Mouse (Mus musculus): ENCODE data around the gene Ier2. TPM values are rescaled to one million over a fixed set of nuclear protein-coding genes. Genes with fewer than 3 reads are reported as not detected.

Gene Ier2
- 43.5 and 61.9 TPM in 2 replicates for total RNA-seq (2015)
- 34.4 and 49.8 TPM in 2 replicates for total RNA-seq (2017)

DNA sequence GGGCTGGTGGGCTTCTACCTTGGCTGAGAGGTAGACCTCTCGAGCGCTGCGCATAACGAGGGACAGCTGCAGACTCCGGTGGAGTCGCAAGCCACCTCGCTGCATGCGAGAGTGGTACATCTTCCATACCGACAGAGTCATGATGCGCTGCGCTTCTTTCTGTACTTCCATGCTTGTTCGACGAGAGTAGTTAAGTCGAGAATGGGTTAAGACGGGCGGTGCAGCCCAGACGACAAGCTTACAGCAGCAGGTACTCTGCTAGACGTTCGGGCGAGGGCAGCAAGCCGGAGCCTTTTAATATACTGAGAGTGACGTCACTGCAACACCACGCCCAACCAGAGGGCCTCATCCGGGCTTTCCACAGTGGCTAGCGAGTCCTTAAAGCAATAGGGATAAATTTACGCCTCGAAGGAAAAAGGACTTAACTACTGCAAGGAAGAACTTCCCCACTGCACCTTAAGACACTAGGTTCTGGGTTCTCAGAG lies at the start of gene Ier2:
TSS of gene Ier2 (minus strand) at position 272 of the 485 bp plus-strand sequence.
- peak; percentile 42 for ATAC-seq (replicated peaks; ENCODE audit: poor library complexity)

DNA sequence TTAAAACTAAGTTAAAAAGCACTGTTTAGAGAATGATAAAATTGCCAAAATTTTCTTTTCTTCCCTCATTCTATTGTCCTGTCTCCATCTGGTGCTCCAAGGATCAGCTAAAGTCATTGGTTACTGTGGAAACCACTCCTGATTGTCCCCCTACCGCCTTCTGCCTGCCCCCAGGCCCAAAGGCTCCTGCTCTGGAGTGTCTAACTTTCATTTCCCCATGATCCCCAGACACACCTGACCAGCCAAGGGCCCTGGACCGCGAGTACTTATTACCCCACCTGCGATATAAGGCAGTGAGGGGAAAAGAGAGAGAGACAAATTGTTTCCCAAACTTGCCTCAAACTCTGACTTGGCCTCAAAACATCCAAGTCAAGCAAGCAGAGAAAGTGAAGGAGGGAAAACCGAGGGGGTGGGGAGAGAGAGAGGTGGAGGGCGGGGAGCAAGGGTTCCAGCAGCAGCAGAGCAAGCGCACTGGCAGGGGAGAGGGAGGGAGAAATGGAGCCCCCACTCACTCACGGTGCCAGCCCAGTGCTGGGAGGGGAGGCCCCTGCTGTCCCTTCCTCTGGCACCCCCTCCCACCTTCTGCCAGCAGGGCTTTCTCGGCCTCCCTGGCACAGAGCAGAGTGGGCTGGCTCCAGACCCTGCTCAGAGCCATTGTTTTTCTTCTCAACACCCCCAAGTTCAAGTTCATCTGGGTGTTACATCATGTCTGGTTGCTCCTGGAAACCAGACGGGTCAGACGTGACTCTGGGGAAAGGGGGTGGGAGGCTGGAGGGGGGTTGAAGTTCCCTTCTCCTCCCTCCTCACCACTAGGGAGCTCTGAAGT lies 49.5 kb upstream of the Ier2 start:
- 0 out of 2 replicates have a peak, but pooled peaks have one; percentile 12 for ATAC-seq (replicated peaks; ENCODE audit: poor library complexity)

DNA sequence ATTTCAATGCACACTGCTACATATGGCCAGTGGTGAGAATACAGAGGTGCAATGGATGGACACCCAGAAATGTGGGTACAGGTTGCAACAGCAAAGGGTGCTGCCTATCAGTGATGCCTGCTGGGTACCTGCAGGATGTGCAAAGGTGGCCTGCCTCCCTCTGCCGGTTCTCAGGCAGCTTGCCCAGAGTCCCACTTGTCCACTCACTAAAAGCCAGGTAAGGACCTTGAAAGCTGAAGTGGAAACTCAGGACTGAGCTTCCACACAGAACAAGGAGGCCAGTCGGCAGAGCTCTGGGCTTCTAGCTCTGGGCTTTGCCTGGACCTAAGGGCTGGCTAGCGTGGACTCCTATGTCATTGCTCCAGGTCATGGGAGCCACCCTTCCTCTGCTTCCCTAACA lies 48.7 kb upstream of the Ier2 start:
- ATAC-seq (replicated peaks; ENCODE audit: poor library complexity) = no peak

DNA sequence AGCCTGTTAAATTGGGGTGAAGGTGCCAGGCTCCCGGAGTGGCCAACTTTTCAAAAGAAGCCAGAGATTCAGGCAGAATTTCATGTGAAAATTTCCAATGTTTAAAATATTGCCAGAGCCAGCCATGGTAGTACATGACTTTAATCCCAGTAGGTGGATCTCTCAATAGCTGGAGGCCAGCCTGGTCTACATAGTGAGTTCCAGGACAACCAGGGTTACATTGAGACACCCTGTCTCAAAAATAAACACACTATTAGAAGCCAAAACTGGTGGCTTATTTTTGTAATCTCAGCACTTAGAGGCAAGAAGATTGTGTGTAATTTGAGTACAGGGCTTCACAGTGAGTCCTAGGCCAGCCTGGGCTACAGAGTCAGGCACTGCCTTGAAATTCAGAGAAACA lies 47.3 kb upstream of the Ier2 start:
- ATAC-seq (replicated peaks; ENCODE audit: poor library complexity) = no peak

DNA sequence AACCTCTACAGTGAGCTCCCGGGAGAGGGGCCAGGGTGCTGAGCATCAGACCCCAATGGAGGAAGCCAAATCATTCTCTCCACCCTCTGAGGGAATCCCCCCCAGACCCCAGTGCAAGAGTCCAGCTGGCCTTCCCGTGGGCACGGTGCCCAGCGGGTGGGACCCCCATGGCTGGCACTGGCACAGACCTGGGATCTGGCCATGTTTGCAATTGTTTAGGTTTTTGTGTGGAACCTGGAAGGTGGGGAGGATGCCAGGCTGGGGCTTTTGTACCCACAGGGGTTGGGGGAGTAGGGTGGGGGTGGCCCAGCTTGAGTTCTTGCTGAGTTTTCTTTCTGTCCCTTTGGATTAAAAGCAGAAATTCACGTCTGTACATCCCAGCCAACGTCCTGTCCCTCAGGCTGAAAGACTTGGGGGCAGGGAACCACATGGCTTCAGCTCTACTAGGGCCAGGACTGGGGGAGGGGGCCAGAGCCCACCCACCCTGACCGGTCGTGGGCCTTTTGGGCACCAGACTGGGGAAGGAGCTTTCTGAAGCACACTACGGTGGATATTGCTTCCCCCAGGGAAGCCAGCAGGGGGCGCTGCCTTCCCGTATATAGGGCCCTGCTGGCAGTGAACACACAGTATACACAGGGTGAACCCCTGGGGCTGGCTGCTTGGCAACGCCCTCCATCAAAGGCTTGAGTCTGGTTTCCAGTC lies 46.3 kb upstream of the Ier2 start:
- peak; percentile 59 for ATAC-seq (replicated peaks; ENCODE audit: poor library complexity)

DNA sequence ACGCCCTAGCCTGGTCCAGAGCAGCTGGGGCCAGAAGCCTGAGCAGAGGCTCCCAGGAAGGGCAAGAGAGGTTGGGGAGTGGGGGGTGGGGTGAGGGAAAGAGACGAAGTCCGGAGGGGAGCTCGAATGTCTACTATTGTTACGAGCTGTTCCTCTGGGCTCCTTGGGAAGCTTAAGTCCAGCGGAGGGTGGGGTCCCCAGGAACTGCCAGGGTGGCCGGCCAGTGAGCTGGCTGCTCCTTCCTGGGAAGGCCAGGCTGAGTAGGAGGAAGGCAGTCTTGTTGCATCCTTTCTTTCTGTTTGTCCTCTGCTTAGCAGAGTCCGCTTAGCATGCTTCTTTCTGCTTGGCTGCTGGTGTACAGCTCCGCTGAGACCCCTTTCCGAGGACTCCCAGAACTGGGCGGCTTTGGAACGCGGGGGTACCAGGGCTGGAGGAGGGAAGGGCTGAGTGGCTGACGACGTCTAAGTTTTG lies 45.5 kb upstream of the Ier2 start:
- ATAC-seq (replicated peaks; ENCODE audit: poor library complexity) = no peak

DNA sequence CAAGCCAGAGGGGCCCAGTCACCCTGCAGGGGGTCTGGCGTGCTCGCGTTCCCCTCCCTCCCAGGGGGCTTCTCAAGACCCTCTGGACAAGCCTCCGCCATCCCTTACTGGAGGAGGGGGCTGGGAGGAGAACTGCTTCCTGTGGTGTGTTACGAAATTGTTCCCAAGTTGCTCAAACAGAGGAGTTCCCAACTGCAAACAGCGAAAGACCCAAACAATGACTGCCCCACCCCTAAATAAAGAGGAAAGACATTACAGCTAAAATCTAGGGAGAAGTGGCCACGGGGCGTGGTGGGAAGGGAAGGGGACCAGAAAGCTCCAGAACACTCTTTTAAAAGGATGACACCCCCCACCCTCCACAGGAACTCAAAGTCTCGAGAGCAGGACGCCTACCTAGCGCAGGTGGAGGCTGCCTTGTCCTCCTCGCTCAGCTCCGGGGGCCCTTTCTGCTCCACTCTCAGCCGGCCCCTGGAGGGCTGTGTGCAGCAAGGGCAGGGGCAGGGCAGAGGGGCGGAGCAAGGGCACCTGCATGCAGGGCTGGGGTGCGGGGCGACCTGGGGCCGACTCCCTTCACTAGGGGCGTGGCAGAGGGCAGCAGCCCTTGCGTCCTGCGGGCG lies 44.7 kb upstream of the Ier2 start:
- ATAC-seq (replicated peaks; ENCODE audit: poor library complexity) = peak; percentile 21

DNA sequence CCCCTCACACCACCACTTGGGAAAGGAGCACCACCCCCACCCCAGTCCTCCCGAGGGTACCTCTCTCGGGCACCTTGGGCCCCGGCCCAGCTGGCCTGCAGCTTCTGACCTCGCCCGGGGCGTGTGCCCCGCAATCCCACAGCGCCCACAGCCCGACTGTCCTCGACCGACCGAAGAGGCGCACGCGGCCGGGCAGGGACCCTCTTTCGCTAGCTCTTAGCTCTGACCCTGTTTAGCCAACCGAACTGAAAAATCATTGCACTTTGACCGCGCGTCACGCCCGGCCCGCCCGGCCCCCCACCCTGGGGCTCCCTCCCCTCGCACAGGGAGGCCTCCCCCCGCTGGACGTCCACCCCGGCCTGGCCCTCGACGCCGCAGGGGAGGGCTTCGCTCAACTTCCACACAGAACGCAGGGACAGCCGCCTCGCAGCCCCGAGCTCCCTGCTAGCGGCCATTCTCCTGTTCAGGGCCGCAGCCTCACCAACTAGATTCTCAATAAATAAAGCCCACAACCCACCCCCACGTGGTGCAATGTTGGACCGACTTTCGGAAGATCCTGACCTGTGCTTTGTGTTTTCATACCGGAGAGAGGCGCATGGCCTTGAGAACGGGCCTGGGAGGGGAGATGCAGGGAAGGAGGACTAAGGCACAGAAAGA lies 44.1 kb upstream of the Ier2 start:
- ATAC-seq (replicated peaks; ENCODE audit: poor library complexity) = peak; percentile 2; the same call in 1 of the 2 replicates

DNA sequence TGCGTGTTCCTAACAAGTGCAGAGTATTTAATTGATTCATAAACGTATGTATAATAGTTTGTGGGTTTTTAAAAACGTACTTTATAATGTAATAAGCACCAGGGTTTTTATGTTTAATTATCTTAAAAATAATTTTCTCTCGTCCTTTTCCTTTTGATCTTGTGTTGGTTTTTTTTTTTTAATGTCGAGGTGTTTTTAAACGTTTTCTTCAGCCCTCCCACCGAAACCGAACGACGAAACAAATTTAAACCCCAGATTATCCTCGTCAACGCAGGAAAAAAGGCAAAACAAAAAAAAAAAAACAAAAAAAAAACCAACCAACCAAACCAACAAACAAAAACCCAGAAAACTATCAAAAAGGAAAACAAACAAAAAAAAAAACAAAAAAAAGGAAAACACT lies 43.3 kb upstream of the Ier2 start:
- no peak for ATAC-seq (replicated peaks; ENCODE audit: poor library complexity)

DNA sequence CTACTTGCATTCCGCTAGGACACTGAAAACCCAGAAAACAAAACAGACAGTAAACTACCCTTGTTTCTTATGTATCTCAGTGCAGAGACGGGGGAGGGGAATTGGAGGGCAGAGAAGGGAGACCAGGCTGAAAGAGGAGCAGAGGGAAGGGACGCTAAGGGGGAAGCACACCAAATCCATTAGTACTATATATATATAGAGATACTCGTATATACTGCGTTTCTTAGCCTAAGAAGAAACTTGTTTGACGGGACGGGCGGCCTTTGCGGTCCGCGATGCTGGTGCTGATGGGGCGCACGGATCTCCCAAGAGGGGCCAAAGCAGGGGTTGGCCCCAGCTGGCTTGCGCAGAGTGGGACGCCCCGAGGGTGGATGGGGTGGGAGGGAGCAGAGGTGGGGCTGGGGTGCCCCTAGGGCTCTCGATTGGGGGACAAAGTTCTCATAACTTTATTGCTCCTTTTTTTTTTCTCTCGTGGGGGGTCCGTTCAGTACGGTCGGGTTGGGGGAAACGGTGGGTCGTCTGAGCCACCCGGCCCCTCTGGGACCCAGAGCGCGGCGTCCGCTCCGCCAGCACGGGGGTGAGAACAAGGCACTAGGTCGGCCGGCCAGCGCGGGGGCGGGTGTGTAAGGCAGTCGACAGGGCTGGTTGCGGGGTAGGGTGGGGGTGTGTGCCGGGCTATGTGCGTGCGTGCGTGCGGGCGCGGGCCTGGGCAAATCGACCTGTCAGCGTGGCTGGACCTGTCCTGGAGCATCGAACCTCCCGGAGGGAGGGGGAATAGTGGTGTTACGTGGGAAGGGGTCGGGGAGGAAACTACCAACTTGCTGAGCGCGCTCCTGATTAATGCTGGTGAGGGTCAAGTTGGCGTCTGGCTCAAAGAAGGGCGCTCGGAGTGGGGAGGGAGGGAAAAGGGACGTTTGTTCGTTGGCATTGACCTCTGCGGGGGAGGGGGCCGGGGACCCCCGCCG lies 42.5 kb upstream of the Ier2 start:
- no peak for ATAC-seq (replicated peaks; ENCODE audit: poor library complexity)

DNA sequence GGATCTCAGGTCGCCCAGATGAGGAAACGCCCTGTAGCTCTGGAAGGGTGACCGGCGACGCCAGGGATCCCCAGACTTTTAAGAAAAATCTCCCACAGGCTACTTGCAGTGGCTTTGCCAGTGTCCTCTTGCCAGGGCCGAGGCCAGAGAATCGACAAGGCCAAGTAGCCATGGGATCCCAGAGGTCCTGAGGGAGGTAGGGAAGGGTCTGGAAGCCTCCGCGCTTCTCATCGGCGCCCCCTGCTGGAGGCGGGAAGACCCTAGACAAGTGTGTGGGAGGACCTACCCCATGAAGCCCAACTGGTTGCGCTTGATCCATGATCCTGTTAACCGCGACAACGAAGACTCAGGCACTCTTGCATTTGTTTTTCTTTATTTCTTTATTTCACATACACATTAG lies 41.7 kb upstream of the Ier2 start:
- ATAC-seq (replicated peaks; ENCODE audit: poor library complexity) = no peak

DNA sequence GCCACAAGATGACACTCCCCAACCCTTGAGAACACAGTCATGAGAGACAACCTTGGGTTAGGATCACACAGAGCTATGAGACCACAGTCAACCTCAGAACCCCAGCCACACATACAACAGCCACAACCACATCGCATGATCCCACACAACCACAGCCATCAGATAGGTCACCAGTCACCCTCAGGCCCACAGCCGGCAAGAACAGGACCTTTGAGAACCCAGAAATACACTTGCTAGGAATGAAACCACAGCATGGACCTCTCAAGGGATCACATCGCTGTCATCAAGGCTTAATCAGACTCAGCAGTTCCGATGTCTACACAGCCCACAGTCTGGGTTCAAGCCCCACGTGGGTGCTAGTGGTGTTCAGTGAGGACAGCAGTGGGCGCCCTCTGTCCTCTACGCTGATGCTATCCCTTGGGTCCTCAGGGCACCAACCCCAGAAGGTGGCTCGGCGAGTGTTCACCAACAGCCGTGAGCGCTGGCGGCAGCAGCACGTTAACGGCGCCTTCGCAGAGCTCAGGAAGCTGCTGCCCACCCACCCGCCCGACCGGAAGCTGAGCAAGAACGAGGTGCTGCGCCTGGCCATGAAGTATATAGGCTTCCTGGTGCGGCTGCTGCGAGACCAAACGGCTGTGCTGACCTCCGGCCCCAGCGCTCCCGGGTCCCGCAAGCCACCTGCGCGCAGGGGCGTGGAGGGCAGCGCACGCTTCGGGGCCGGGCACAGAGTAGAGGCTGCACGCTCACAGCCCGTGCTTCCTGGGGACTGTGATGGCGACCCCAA lies 41.0 kb upstream of the Ier2 start:
- peak; percentile 8 for ATAC-seq (replicated peaks; ENCODE audit: poor library complexity)

DNA sequence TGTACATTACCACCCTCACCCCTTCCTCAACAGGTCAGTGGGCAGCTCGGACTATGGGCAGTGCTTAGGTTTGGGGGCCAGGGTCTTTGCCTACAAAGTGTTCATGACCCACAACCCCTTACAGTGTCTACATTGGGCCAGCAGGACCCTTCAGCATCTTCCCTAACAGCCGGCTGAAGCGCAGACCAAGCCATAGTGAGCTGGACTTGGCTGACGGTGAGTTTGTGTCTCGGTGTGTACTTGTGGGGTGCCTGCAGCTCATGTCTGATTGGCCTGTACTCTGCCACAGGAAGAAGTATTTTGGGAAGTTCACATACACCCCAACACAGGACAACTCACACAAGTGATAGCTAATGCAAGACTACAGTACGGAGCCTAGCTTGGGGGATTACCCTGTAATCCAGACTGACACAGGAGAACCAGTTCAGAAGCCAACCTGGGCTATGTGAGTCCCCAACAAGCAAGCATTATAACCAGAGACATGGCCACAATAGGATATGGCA lies 40.4 kb upstream of the Ier2 start:
- ATAC-seq (replicated peaks; ENCODE audit: poor library complexity) = no peak

DNA sequence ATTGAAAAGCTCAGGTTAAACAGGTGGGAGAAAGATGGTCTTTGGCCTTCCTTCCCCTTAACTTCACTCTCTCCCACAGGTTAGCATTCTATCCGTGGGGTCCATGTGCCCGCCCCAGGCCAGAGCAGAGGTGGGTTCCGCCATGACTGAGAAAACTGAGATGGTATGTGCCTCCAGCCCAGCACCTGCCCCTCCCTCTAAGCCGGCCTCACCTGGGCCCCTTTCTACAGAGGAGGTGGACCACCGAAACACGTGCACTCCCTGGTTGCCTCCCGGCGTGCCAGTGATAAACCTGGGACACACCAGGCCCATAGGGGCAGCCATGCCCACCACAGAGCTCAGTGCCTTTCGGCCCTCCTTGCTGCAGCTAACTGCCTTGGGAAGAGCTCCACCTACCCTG lies 39.9 kb upstream of the Ier2 start:
- no peak for ATAC-seq (replicated peaks; ENCODE audit: poor library complexity)

DNA sequence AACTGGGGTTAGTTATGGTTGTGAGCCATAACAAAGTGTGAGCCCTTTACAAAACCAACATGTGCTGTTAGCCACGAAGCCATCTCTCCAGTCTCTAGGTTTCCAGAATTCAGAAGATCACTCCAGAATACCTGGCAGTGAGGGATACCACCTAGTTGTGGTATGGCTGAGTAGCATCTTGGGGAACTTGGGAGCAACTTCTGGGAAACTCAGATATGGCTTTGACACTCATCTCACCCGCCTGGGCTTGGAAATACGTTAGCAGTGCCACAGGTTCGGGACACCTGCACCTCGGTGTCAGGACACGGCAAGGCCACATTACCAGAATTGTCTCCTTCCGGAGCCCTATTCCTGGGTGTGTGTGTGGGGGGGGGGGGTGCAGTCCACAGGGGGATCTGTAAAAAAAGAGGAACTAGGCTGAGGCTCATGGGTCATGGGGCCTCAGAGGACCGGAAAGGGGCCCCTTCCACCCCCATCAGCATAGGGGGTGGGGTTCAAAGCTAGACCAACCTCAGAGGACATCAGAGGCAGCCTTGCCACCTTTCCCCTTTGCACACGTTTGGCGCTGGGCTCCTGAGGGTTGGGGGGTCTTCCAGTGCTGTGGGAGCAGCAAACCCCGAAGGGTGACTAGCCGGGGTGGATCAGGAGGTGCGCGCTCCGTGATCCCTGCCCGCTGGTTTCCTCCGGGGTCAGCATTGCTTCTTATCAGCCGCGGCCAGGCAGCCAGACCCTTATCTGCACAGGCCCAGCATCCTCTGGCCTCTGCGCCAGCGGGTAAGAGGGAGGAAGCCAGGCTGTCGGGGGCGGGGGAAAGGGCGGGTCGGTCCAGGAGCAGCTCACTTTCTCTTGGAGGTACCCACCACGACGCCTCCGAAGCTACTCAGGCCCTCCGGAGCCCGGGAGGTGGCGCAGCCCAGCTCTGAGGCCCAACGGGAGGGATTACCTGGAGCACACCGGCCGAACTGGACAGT lies 38.6 kb upstream of the Ier2 start, which contains the start of gene Lyl1:
TSS of gene Lyl1 (plus strand) at position 517 of the 971 bp plus-strand sequence.
- peak; percentile 49 for ATAC-seq (replicated peaks; ENCODE audit: poor library complexity)

DNA sequence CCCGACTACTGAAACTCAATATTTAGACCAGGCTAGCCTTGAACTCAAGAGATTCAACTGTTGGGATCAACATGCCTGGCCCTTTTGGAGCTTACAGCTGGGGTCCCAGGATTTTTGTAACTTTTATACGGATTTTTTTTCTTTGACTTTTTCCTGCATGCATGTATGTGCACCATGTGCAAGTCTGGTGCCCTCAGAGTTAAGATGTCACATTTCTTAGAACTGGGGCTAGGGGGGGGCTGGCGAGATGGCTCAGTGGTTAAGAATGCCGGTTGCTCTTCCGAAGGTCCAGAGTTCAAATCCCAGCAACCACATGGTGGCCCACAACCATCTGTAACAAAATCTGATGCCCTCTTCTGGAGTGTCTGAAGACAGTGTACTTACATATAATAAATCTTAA lies 37.9 kb upstream of the Ier2 start:
- ATAC-seq (replicated peaks; ENCODE audit: poor library complexity) = no peak

DNA sequence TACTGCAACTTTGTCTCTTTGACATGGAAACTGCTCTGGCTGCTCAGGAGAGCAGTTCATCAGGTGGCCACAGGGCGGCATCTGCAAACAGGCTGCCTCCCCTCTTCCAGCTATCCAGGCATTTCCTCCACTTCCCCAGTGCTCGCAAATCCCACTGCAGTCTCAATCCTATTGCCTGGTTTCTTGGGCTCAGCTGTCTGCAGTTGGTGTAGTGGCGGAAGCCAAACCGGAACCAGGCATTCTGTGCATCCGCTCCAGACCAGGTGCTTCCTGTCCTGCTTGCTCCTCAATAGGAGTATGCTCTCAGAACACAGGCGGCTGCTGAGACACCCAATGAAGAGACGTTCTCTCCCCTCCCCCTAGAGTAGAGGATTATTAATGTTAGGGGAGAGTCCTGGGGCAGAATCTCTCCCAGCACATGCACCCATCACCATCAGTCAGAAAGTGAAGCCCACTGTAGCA lies 37.2 kb upstream of the Ier2 start:
- ATAC-seq (replicated peaks; ENCODE audit: poor library complexity) = peak; percentile 34

Data from megakaryocyte progenitor cell, adult 5-6 weeks (primary cell).